Mouse (Mus musculus) adrenal gland, adult 2 months (tissue): ENCODE results near the gene Rpap3. TPM values are rescaled to one million over a fixed set of nuclear protein-coding genes. Genes with fewer than 3 reads are reported as not detected.

ENCODE experiments used
- DNase-seq: peaks from one replicate; pipeline ENCODE4 v3.0.0; 2021
- polyA plus RNA-seq: library from polyadenylated mRNA; depleted of rRNA; stranded (reverse); fragments of >200 nt; gene quantifications from 2 replicates; pipeline ENCODE4 v1.2.3, GENCODE M21; 2012; rRNA removed
- total RNA-seq, 2 experiments: library from RNA; stranded (reverse); gene quantifications; 2 replicates each; pipeline ENCODE4 v1.2.3; 2021

Rpap3 gene
- total and polyA plus RNA-seq, 3 experiments: 1.2 to 22.9 (median 14.6) TPM

DNA sequence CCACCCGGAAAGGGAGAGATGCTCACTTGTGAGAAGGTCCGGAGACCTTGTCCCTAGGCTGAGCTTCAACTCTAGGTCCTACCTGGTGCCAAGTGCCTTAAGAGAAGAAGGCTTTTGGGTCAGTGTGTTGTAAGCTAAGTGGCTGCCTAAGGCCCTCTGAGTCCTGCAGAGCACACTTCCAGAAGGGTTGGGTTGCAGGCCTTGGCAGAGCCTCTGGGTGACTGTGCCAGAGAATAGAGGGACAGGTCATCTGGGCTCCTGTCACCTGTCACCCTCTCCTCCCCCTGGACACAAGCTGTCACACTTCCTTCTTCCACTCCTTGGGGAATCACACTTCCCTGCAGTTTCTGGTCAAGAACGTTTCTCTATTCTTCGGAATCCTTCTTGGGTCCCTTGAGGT lies 55.9 kb downstream of the Rpap3 start:
- no peak for DNase-seq

DNA sequence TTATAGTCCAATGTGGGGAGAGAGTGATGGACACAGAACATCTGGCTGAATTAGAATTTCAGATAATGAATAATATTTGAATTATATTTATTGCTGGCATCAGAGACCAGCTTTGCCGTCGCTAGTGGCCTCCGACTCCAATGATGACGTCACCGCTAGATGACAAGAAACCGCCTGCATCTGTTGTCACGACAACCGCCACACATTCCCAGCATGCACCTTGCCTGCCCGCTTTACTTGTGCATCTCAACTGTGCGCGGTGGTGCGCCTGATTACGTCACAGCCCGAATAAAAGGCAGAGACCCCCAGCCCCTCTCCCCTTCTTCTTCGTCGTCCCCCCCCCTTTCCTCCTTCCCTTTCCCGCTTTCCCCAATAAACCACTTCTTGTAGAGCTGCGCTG lies 57.4 kb downstream of the Rpap3 start:
- DNase-seq: no peak

DNA sequence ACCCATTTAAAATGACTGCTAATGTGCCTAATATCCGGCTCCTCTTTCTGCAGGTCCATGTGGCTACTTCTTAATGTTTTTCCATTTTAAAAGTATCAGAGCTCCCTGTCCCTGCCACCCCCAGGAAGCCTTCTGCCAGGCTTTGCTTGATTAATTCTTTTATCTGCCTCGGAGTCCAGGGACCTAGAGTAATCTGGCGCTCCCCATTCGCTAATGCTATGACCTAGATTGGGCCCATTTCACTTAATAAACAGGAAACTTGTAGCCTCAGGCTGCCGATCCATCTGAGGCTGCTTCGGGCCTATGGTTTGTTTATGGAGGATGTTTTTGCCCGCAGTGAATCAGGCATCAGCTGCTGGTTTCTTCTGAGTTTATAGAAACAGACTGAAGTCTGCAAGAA lies 59.2 kb downstream of the Rpap3 start:
- DNase-seq: no peak

DNA sequence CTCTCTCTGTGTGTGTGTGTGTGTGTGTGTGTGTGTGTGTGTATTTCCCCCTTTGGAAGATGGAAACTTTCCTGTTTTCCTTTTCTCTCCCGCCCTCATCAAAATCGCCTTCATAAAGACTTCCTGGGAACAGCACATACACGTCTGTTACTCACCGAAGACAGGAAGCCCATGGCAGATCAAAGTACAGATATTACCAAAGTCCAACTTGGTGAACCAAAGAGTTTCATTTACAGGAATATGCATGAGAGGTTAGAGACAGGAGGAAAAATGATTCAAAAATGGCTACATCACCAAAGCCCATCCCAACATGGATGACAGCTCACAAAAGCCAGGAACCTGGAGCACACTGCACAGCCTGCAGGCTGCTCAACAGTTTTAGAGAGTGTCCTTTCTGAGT lies 61.6 kb downstream of the Rpap3 start:
- no peak for DNase-seq

Other genes starting within 250 kb of the Rpap3 start
- gene Endou, start 25.5 kb upstream of the Rpap3 start, total RNA-seq: under 1 TPM; 0.35 to 0.66 TPM
- gene Endou, start 25.5 kb upstream of the Rpap3 start, polyA plus RNA-seq: 0.38 and 0.66 TPM in 2 replicates
- gene Rapgef3, start 62.1 kb upstream of the Rpap3 start, total RNA-seq: 10 to 100 TPM; 13.4 to 18.6 TPM
- 44.5 and 52.6 TPM in 2 replicates for gene Rapgef3, start 62.1 kb upstream of the Rpap3 start, polyA plus RNA-seq
- 100 to 1,000 TPM; 116 to 158 TPM for gene Slc48a1, start 72.7 kb upstream of the Rpap3 start, total RNA-seq
- gene Slc48a1, start 72.7 kb upstream of the Rpap3 start, polyA plus RNA-seq: 204 and 217 TPM in 2 replicates
- 10 to 100 TPM; 52.5 to 65.1 TPM for gene Hdac7, start 138.7 kb upstream of the Rpap3 start, total RNA-seq
- 256 and 263 TPM in 2 replicates for gene Hdac7, start 138.7 kb upstream of the Rpap3 start, polyA plus RNA-seq
- gene Vdr, start 204.8 kb upstream of the Rpap3 start, total RNA-seq: 10 to 100 TPM in 1 of 2 experiments, 1 to 10 TPM in 1; 6.6 to 17.1 TPM
- 2.7 and 5.8 TPM in 2 replicates for gene Vdr, start 204.8 kb upstream of the Rpap3 start, polyA plus RNA-seq